In genomic region chr4:119107867-119108266, GRCm38 (mm10) we compare ENCODE assay signal across 7 mouse cellular contexts. TPM values are rescaled to one million over a fixed set of nuclear protein-coding genes. Genes with fewer than 3 reads are reported as not detected.
DNase-seq lines count a peak whose midpoint lies in the region; ATAC-seq lines count a peak whose summit lies in the region.

No protein-coding gene starts in this region.

- no peaks in the 10 kb centered on the region for H3K9me3 ChIP-seq in lung, embryonic 15.5 days
- H3K9me3 ChIP-seq in forebrain, embryonic 14.5 days (replicated peaks; ENCODE audit: control insufficient read depth, low read length): no peaks in the 10 kb centered on the region
- no peaks in the 10 kb centered on the region for H3K9me3 ChIP-seq in limb, embryonic 11.5 days (ENCODE audit: control insufficient read depth, low read length)
- no peaks in the 10 kb centered on the region for H3K9me3 ChIP-seq in stomach, embryonic 14.5 days (ENCODE audit: control insufficient read depth, low read depth, low read length)

- 64% methylated on average over 2 of the region's 2 CpGs for WGBS in lung, embryonic 15.5 days
- 71% methylated on average over 2 of the region's 2 CpGs for WGBS in forebrain, embryonic 14.5 days
- 81% methylated on average over 2 of the region's 2 CpGs for WGBS in limb, embryonic 11.5 days
- WGBS in stomach, embryonic 14.5 days: 61% methylated on average over 2 of the region's 2 CpGs

- peaks cover 54% of the 10 kb centered on the region for H3K4me1 ChIP-seq in lung, embryonic 15.5 days
- peaks cover 32% of the 10 kb centered on the region for H3K4me1 ChIP-seq in forebrain, embryonic 14.5 days (ENCODE audit: control insufficient read depth, insufficient read depth, low read length)
- H3K4me1 ChIP-seq in limb, embryonic 11.5 days (ENCODE audit: control insufficient read depth, insufficient read depth, low read length): peaks cover 10% of the 10 kb centered on the region
- H3K4me1 ChIP-seq in stomach, embryonic 14.5 days (ENCODE audit: control insufficient read depth, insufficient read depth, low read length): peaks cover 24% of the 10 kb centered on the region

- H3K27ac ChIP-seq in lung, embryonic 15.5 days: peak overlapping the region; percentile 99; the same call in 1 of the 2 replicates
- no peak overlapping the region for H3K27ac ChIP-seq in forebrain, embryonic 14.5 days (ENCODE audit: low read depth, low read length)
- no peak overlapping the region for H3K27ac ChIP-seq in limb, embryonic 11.5 days (replicated peaks; ENCODE audit: low read depth, low read length)
- H3K27ac ChIP-seq in stomach, embryonic 14.5 days (ENCODE audit: low read length): peak overlapping the region; percentile 99; the same call in 1 of the 2 replicates

- no peak for DNase-seq in lung, postnatal 4 days
- DNase-seq in forebrain, embryonic 14.5 days (ENCODE audit: low spot score): no peak
- no peak for DNase-seq in limb, embryonic 11.5 days (ENCODE audit: low spot score)
- no peak for DNase-seq in testis, postnatal 10 days (ENCODE audit: low spot score)

- ATAC-seq in lung, embryonic 15.5 days (ENCODE audit: borderline replicate concordance, extremely low read depth, low FRiP score, low TSS enrichment): no peak
- no peak for ATAC-seq in forebrain, embryonic 14.5 days
- ATAC-seq in limb, embryonic 11.5 days (ENCODE audit: insufficient number of reproducible peaks, low FRiP score, low TSS enrichment, low read depth): no peak
- ATAC-seq in stomach, embryonic 14.5 days (ENCODE audit: insufficient number of reproducible peaks, insufficient read depth, low FRiP score, low read depth): no peak
- ATAC-seq in CD4-positive, CD25-positive, alpha-beta regulatory T cell, adult 4 months: no peak

- H3K4me2 ChIP-seq in lung, embryonic 15.5 days: peak overlapping the region; percentile 63
- H3K4me2 ChIP-seq in forebrain, embryonic 14.5 days (ENCODE audit: low read length): peak overlapping the region; percentile 78
- H3K4me2 ChIP-seq in limb, embryonic 11.5 days (ENCODE audit: low read depth, severe bottlenecking): peak overlapping the region; percentile 61
- peak overlapping the region; percentile 77 for H3K4me2 ChIP-seq in stomach, embryonic 14.5 days (replicated peaks; ENCODE audit: low read depth, low read length)

- H3K36me3 ChIP-seq in lung, embryonic 15.5 days: 0 out of 2 replicates have a peak, but pooled peaks cover 7% of the 10 kb centered on the region
- no peaks in the 10 kb centered on the region for H3K36me3 ChIP-seq in forebrain, embryonic 14.5 days (ENCODE audit: control insufficient read depth, insufficient read depth, low read length)
- no peaks in the 10 kb centered on the region for H3K36me3 ChIP-seq in limb, embryonic 11.5 days (ENCODE audit: control insufficient read depth, insufficient read depth, low read length)
- no peaks in the 10 kb centered on the region; the same call in 1 of the 2 replicates for H3K36me3 ChIP-seq in stomach, embryonic 14.5 days (ENCODE audit: control insufficient read depth, insufficient read depth, low read length)

- peak overlapping the region; percentile 83 for H3K4me3 ChIP-seq in lung, embryonic 15.5 days
- H3K4me3 ChIP-seq in forebrain, embryonic 14.5 days (ENCODE audit: low read depth, low read length): peak overlapping the region; percentile 79
- H3K4me3 ChIP-seq in limb, embryonic 11.5 days (ENCODE audit: low read depth, low read length): peak overlapping the region; percentile 80
- peak overlapping the region; percentile 76 for H3K4me3 ChIP-seq in stomach, embryonic 14.5 days (ENCODE audit: low read depth, low read length)

- peak overlapping the region; percentile 10; the same call in 1 of the 2 replicates for H3K9ac ChIP-seq in lung, embryonic 15.5 days
- H3K9ac ChIP-seq in forebrain, embryonic 14.5 days (ENCODE audit: low read length): no peak overlapping the region
- H3K9ac ChIP-seq in limb, embryonic 11.5 days (ENCODE audit: low read length): no peak overlapping the region
- no peak overlapping the region for H3K9ac ChIP-seq in stomach, embryonic 14.5 days (replicated peaks; ENCODE audit: low read depth, low read length)

- no peaks in the 10 kb centered on the region for H3K27me3 ChIP-seq in lung, embryonic 15.5 days
- no peaks in the 10 kb centered on the region for H3K27me3 ChIP-seq in forebrain, embryonic 14.5 days (replicated peaks; ENCODE audit: control insufficient read depth, insufficient read depth, low read length)
- no peaks in the 10 kb centered on the region for H3K27me3 ChIP-seq in limb, embryonic 11.5 days (ENCODE audit: control insufficient read depth, insufficient read depth, low read length)
- H3K27me3 ChIP-seq in stomach, embryonic 14.5 days (ENCODE audit: control insufficient read depth, insufficient read depth, low read length): no peaks in the 10 kb centered on the region

RNA-seq across cellular contexts. Expression of gene Slc2a1, which starts 0.6 kb away (rescaled TPM):
- polyA plus RNA-seq in lung, embryonic 15.5 days (2015; fragmentation: Nextera tagmentation; extraction: Ambion mirVana): 83.6 and 87.2 TPM in 2 replicates
- 85.3 and 96.7 TPM in 2 replicates for polyA plus RNA-seq in forebrain, embryonic 14.5 days (2014; fragmentation: Nextera tagmentation; extraction: Ambion mirVana)
- polyA plus RNA-seq in limb, embryonic 11.5 days (2014; fragmentation: Nextera tagmentation; extraction: Ambion mirVana): 99.7 and 113 TPM in 2 replicates
- polyA plus RNA-seq in stomach, embryonic 14.5 days (2014; fragmentation: Nextera tagmentation; extraction: Ambion mirVana): 120 and 139 TPM in 2 replicates
- polyA plus RNA-seq in CD4-positive, CD25-positive, alpha-beta regulatory T cell, adult 4 months (2017; shearing (Covaris generic)): 10 to 100 TPM; 33.8 to 49.9 TPM

Comparison
In these comparisons a context has a peak if more than half of its experiments do, and no peak if none do; other contexts are left out.
1. H3K27ac ChIP-seq: peak in lung, embryonic 15.5 days (single experiment) and stomach, embryonic 14.5 days (single experiment); none in forebrain, embryonic 14.5 days (single experiment) and limb, embryonic 11.5 days (single experiment).
2. Peak in every context shown above with its lines, with median percentiles within 50 percentile points of each other: H3K4me2 ChIP-seq and H3K4me3 ChIP-seq.